12 mouse cellular contexts compared by ENCODE assay signal in the genomic region with DNA sequence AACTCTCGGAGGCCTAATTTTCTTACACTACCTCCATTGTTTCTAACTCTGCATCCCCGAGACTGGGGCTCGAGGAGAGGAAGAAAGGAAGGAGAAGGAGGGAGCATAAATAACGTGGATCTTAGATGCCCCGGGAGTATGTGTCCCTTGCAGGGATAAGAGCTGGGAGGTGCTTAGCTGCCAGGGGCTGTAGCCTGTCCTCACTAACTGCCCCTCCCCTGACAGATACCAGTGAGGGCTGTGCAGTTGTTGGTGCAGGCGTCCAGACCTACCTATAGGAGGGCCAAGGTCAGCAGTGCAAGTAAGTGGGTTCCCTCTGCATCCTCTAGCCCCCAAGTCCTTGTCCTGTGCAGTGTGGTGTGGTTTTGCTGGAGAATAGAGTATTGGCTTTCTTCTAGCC. TPM values are rescaled to one million over a fixed set of nuclear protein-coding genes. Genes with fewer than 3 reads are reported as not detected.
DNase-seq lines count a peak whose midpoint lies in the region; ATAC-seq lines count a peak whose summit lies in the region.
"Had no signal": no experiment of that assay in that cellular context is flagged by ENCODE, and none has a peak within 500 bp of the region (broad histone marks: within the 10 kb centered on the region; RNA-seq: fewer than 3 reads in every experiment).

No protein-coding gene starts in this region.

- peaks cover 79% of the 10 kb centered on the region for H3K27me3 ChIP-seq in heart, embryonic 12.5 days (replicated peaks)
- peaks cover 88% of the 10 kb centered on the region for H3K27me3 ChIP-seq in embryonic facial prominence, embryonic 15.5 days
- peaks cover 10% of the 10 kb centered on the region; the same call in 1 of the 2 replicates for H3K27me3 ChIP-seq in midbrain, embryonic 14.5 days (ENCODE audit: control insufficient read depth, insufficient read depth, low read length)

- intact Hi-C loops in heart, postnatal 10 days (cut with DNase I) = loop anchor here (10.0 kb wide), 1 partner anchor 1178 kb away; no protein-coding TSS in a partner anchor
- intact Hi-C loops in gastrocnemius, postnatal 36 days (cut with DNase I) = no loop called here

- H3K9ac ChIP-seq in heart, embryonic 12.5 days = no peak overlapping the region
- H3K9ac ChIP-seq in embryonic facial prominence, embryonic 15.5 days = no peak overlapping the region
- H3K9ac ChIP-seq in midbrain, embryonic 14.5 days (replicated peaks; ENCODE audit: low read length) = peak overlapping the region; percentile 92

- H3K4me1 ChIP-seq in heart, embryonic 12.5 days (replicated peaks) = peaks cover 25% of the 10 kb centered on the region
- peaks cover 31% of the 10 kb centered on the region for H3K4me1 ChIP-seq in embryonic facial prominence, embryonic 15.5 days
- H3K4me1 ChIP-seq in midbrain, embryonic 14.5 days (ENCODE audit: control insufficient read depth, insufficient read depth, low read length) = peaks cover 42% of the 10 kb centered on the region

- DNase-seq in heart, postnatal 10 days = no peak
- DNase-seq in 3134 (ENCODE audit: extremely low read depth, insufficient read length, low spot score) = peak; percentile 42
- DNase-seq in midbrain, embryonic 14.5 days = no peak
- DNase-seq in gastrocnemius, postnatal 36 days = no peak
- no peak for DNase-seq in left cerebral cortex, adult 9 months (ENCODE audit: low spot score in 2 of 2)
- DNase-seq in urinary bladder, postnatal 14 days (ENCODE audit: low spot score) = no peak
- DNase-seq: liver; right cerebral cortex, adult 18-20 months had no signal

- H3K27ac ChIP-seq in heart, embryonic 12.5 days (ENCODE audit: poor library complexity, severe bottlenecking) = no peak overlapping the region
- no peak overlapping the region for H3K27ac ChIP-seq in embryonic facial prominence, embryonic 15.5 days (replicated peaks)
- H3K27ac ChIP-seq in midbrain, embryonic 14.5 days (replicated peaks; ENCODE audit: low read depth, low read length) = peak overlapping the region; percentile 94

- H3K4me2 ChIP-seq in heart, embryonic 12.5 days = peak overlapping the region; percentile 77
- peak overlapping the region; percentile 93 for H3K4me2 ChIP-seq in embryonic facial prominence, embryonic 15.5 days (replicated peaks)
- H3K4me2 ChIP-seq in midbrain, embryonic 14.5 days (ENCODE audit: low read length) = peak overlapping the region; percentile 79

- 16% methylated on average over 6 of the region's 6 CpGs for WGBS in heart, embryonic 12.5 days
- WGBS in embryonic facial prominence, embryonic 15.5 days = 18% methylated on average over 6 of the region's 6 CpGs
- 7% methylated on average over 6 of the region's 6 CpGs for WGBS in midbrain, embryonic 14.5 days

- H3K4me3 ChIP-seq in heart, embryonic 12.5 days = peak overlapping the region; percentile 62
- peak overlapping the region; percentile 62 for H3K4me3 ChIP-seq in embryonic facial prominence, embryonic 15.5 days (replicated peaks)
- peak overlapping the region; percentile 75 for H3K4me3 ChIP-seq in midbrain, embryonic 14.5 days (replicated peaks; ENCODE audit: low read depth, low read length)

- no peaks in the 10 kb centered on the region for H3K36me3 ChIP-seq in heart, embryonic 12.5 days
- H3K36me3 ChIP-seq in embryonic facial prominence, embryonic 15.5 days = no peaks in the 10 kb centered on the region
- peaks cover 28% of the 10 kb centered on the region for H3K36me3 ChIP-seq in midbrain, embryonic 14.5 days (ENCODE audit: control insufficient read depth, insufficient read depth, low read length)

- no peak for ATAC-seq in heart, embryonic 12.5 days (ENCODE audit: insufficient number of reproducible peaks, low FRiP score)
- ATAC-seq in embryonic facial prominence, embryonic 15.5 days (ENCODE audit: insufficient number of reproducible peaks, low FRiP score, low TSS enrichment, low read depth) = no peak
- no peak for ATAC-seq in midbrain, embryonic 14.5 days (ENCODE audit: low FRiP score, low TSS enrichment)
- ATAC-seq: activated CD4-positive, CD25-positive, alpha-beta regulatory T cell, adult 4 months; inflammation-experienced regulatory T-cells, adult 6 months had no signal

- no peaks in the 10 kb centered on the region for H3K9me3 ChIP-seq in heart, embryonic 12.5 days (replicated peaks)
- no peaks in the 10 kb centered on the region for H3K9me3 ChIP-seq in embryonic facial prominence, embryonic 15.5 days (replicated peaks)
- no peaks in the 10 kb centered on the region for H3K9me3 ChIP-seq in midbrain, embryonic 14.5 days (ENCODE audit: control insufficient read depth, low read length)

RNA-seq across cellular contexts. Expression of a gene that starts 3.7 kb away (rescaled TPM):
- polyA plus RNA-seq in heart, embryonic 12.5 days (2016; fragmentation: Nextera tagmentation; extraction: Ambion mirVana) = 15.3 and 15.5 TPM in 2 replicates
- total RNA-seq in heart, postnatal 10 days (2021) = 1 to 10 TPM; 4.3 to 5.8 TPM
- polyA plus RNA-seq in embryonic facial prominence, embryonic 15.5 days (2015; fragmentation: Nextera tagmentation; extraction: Ambion mirVana) = 35.2 and 37.1 TPM in 2 replicates
- polyA plus RNA-seq in midbrain, embryonic 14.5 days (2014; fragmentation: Nextera tagmentation; extraction: Ambion mirVana) = 57.1 and 64.8 TPM in 2 replicates
- not detected for total RNA-seq in gastrocnemius, postnatal 36 days (2021)
- polyA plus RNA-seq: activated CD4-positive, CD25-positive, alpha-beta regulatory T cell, adult 4 months; inflammation-experienced regulatory T-cells, adult 6 months had no signal
